11 mouse cellular contexts compared by ENCODE assay signal in the genomic region with DNA sequence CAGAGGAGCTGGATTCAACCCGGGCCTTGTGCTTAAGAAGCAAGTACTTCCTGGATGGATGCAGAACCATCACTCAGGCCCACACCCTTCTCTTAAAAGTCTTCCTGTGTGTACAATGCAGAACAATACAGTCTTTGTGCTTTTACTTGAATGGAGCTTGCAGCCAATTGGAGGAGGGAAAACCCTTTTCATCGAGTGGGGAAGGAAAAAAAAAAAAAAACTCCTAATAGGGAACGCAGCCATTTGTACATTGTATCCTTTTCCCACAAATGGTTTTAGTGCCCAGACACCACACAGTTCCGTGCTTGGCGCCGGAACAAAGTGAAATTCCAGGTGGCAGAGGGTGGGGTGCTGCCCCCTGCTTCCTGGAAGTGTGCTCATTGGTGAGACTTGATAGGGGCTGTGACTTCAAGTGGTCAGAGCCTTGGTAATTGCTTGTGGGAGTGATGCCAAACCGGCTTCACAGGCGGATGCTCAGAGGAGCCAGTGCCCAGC.
A peak's percentile ranks its signal among the peaks of the same experiment; 100 is the strongest.
DNase-seq lines count a peak whose midpoint lies in the region; ATAC-seq and TF ChIP-seq lines count a peak whose summit lies in the region.
"Had no signal": no experiment of that assay in that cellular context is flagged by ENCODE, and none has a peak within 500 bp of the region (broad histone marks: within the 10 kb centered on the region; RNA-seq: fewer than 3 reads in every experiment).

No protein-coding gene starts in this region.

- H3K4me2 ChIP-seq in kidney, embryonic 15.5 days, result no peak overlapping the region
- H3K4me2 ChIP-seq in midbrain, embryonic 14.5 days (ENCODE audit: low read length), result no peak overlapping the region
- no peak overlapping the region for H3K4me2 ChIP-seq in midbrain, embryonic 16.5 days (ENCODE audit: low read length)
- H3K4me2 ChIP-seq in midbrain, postnatal 0 days (ENCODE audit: low read depth, low read length, poor library complexity, severe bottlenecking), result no peak overlapping the region

- DNase-seq in kidney, postnatal 36 days, result no peak
- DNase-seq in midbrain, embryonic 14.5 days, result peak; percentile 31
- DNase-seq in brain, embryonic 14.5 days (ENCODE audit: low read depth), result peak; percentile 91
- DNase-seq in midbrain, postnatal 0 days (ENCODE audit: low spot score), result peak; percentile 13
- no peak for DNase-seq in heart, embryonic 10.5 days (ENCODE audit: low spot score)
- no peak for DNase-seq in layer of hippocampus, adult 8-10 months (ENCODE audit: low spot score in 2 of 2)
- DNase-seq: cerebellum, adult 18-20 months; gastrocnemius, postnatal 14 days; heart, postnatal 10 days had no signal

- H3K9ac ChIP-seq in kidney, embryonic 15.5 days, result no peak overlapping the region
- H3K9ac ChIP-seq in midbrain, embryonic 14.5 days (replicated peaks; ENCODE audit: low read length), result no peak overlapping the region
- no peak overlapping the region for H3K9ac ChIP-seq in midbrain, embryonic 16.5 days (ENCODE audit: low read depth, low read length)
- H3K9ac ChIP-seq in midbrain, postnatal 0 days (replicated peaks; ENCODE audit: low read length, poor library complexity, severe bottlenecking), result no peak overlapping the region

- no peaks in the 10 kb centered on the region for H3K9me3 ChIP-seq in kidney, embryonic 15.5 days (replicated peaks)
- no peaks in the 10 kb centered on the region for H3K9me3 ChIP-seq in midbrain, embryonic 14.5 days (ENCODE audit: control insufficient read depth, low read length)
- H3K9me3 ChIP-seq in midbrain, embryonic 16.5 days (replicated peaks; ENCODE audit: control insufficient read depth, low read length, poor library complexity, severe bottlenecking), result no peaks in the 10 kb centered on the region
- H3K9me3 ChIP-seq in midbrain, postnatal 0 days (ENCODE audit: low read length), result no peaks in the 10 kb centered on the region
- no peaks in the 10 kb centered on the region for H3K9me3 ChIP-seq in heart, embryonic 10.5 days

- peaks cover 8% of the 10 kb centered on the region for H3K4me1 ChIP-seq in kidney, embryonic 15.5 days
- H3K4me1 ChIP-seq in midbrain, embryonic 14.5 days (ENCODE audit: control insufficient read depth, insufficient read depth, low read length), result 0 out of 2 replicates have a peak, but pooled peaks cover 7% of the 10 kb centered on the region
- peaks cover 9% of the 10 kb centered on the region; the same call in 1 of the 2 replicates for H3K4me1 ChIP-seq in midbrain, embryonic 16.5 days (ENCODE audit: control insufficient read depth, insufficient read depth, low read length)
- H3K4me1 ChIP-seq in midbrain, postnatal 0 days (ENCODE audit: insufficient read depth, low read length), result no peaks in the 10 kb centered on the region
- no peaks in the 10 kb centered on the region for H3K4me1 ChIP-seq in heart, embryonic 10.5 days

- no peak for TF ChIP-seq CTCF in brain, embryonic 14.5 days (IDR thresholded peaks at IDR 0.05; ENCODE audit: borderline replicate concordance, extremely low read depth, insufficient read depth, insufficient read length)
- no peak for TF ChIP-seq CTCF in midbrain, postnatal 0 days (IDR thresholded peaks at IDR 0.05)

- TF ChIP-seq POLR2A in brain, embryonic 14.5 days (IDR thresholded peaks at IDR 0.05; ENCODE audit: borderline replicate concordance, extremely low read depth, insufficient read depth, insufficient read length, poor library complexity, severe bottlenecking), result no peak

- 43% methylated on average over 8 of the region's 8 CpGs for WGBS in kidney, embryonic 15.5 days
- 31% methylated on average over 8 of the region's 8 CpGs for WGBS in midbrain, embryonic 14.5 days
- 30% methylated on average over 8 of the region's 8 CpGs for WGBS in midbrain, embryonic 16.5 days
- WGBS in midbrain, postnatal 0 days, result 39% methylated on average over 8 of the region's 8 CpGs
- WGBS in heart, embryonic 10.5 days, result 63% methylated on average over 8 of the region's 8 CpGs

- no peaks in the 10 kb centered on the region for H3K36me3 ChIP-seq in kidney, embryonic 15.5 days
- H3K36me3 ChIP-seq in midbrain, embryonic 14.5 days (ENCODE audit: control insufficient read depth, insufficient read depth, low read length), result no peaks in the 10 kb centered on the region
- no peaks in the 10 kb centered on the region for H3K36me3 ChIP-seq in midbrain, embryonic 16.5 days (ENCODE audit: control insufficient read depth, insufficient read depth, low read length)
- H3K36me3 ChIP-seq in midbrain, postnatal 0 days (ENCODE audit: insufficient read depth, low read length), result no peaks in the 10 kb centered on the region
- no peaks in the 10 kb centered on the region for H3K36me3 ChIP-seq in heart, embryonic 10.5 days

- no peak for ATAC-seq in kidney, embryonic 15.5 days (replicated peaks; ENCODE audit: low FRiP score)
- ATAC-seq in midbrain, embryonic 14.5 days (ENCODE audit: low FRiP score, low TSS enrichment), result no peak
- ATAC-seq in midbrain, embryonic 16.5 days, result no peak
- ATAC-seq in midbrain, postnatal 0 days (ENCODE audit: low FRiP score), result no peak

- no peaks in the 10 kb centered on the region for H3K27me3 ChIP-seq in kidney, embryonic 15.5 days
- no peaks in the 10 kb centered on the region for H3K27me3 ChIP-seq in midbrain, embryonic 14.5 days (ENCODE audit: control insufficient read depth, insufficient read depth, low read length)
- H3K27me3 ChIP-seq in midbrain, embryonic 16.5 days (ENCODE audit: control insufficient read depth, insufficient read depth, low read depth, low read length), result no peaks in the 10 kb centered on the region
- H3K27me3 ChIP-seq in midbrain, postnatal 0 days (ENCODE audit: insufficient read depth, low read length), result no peaks in the 10 kb centered on the region
- H3K27me3 ChIP-seq in heart, embryonic 10.5 days (ENCODE audit: insufficient read depth, poor library complexity, severe bottlenecking), result no peaks in the 10 kb centered on the region

- H3K4me3 ChIP-seq in kidney, embryonic 15.5 days (replicated peaks), result no peak overlapping the region
- no peak overlapping the region for H3K4me3 ChIP-seq in midbrain, embryonic 14.5 days (replicated peaks; ENCODE audit: low read depth, low read length)
- H3K4me3 ChIP-seq in midbrain, embryonic 16.5 days (ENCODE audit: low read depth, low read length), result no peak overlapping the region
- H3K4me3 ChIP-seq in midbrain, postnatal 0 days (ENCODE audit: low read depth, low read length), result no peak overlapping the region
- no peak overlapping the region for H3K4me3 ChIP-seq in heart, embryonic 10.5 days

- 0 out of 2 replicates have a peak overlapping the region, but pooled peaks have one; percentile 18 for H3K27ac ChIP-seq in kidney, embryonic 15.5 days
- no peak overlapping the region for H3K27ac ChIP-seq in midbrain, embryonic 14.5 days (replicated peaks; ENCODE audit: low read depth, low read length)
- H3K27ac ChIP-seq in midbrain, embryonic 16.5 days (ENCODE audit: low read length), result no peak overlapping the region
- no peak overlapping the region for H3K27ac ChIP-seq in midbrain, postnatal 0 days (ENCODE audit: low read depth, low read length)
- no peak overlapping the region for H3K27ac ChIP-seq in heart, embryonic 10.5 days

Comparison
In these comparisons a context has a peak if more than half of its experiments do, and no peak if none do; other contexts are left out.
1. DNase-seq: peak in midbrain, embryonic 14.5 days (single experiment), brain, embryonic 14.5 days (single experiment) and midbrain, postnatal 0 days (single experiment); none in kidney, postnatal 36 days (0 of 2), heart, embryonic 10.5 days (single experiment) and layer of hippocampus, adult 8-10 months (0 of 2).